Mouse (Mus musculus) adipocyte (in vitro differentiated cells): ENCODE measurements at regions not wholly inside any gene's neighbourhood (a gene's known extent, or its start where the extent isn't known, plus 50 kb on each side); places are given as distances from the start of the nearest gene placed in this dataset.
A peak's percentile ranks its signal among the peaks of the same experiment; 100 is the strongest.

ENCODE experiments used
- DNase-seq: peaks from one replicate; pipeline ENCODE4 v3.0.0-alpha.2; 2016; ENCODE audit warnings: low spot score

- no peak for DNase-seq
These were observed 94.4 kb upstream of the E2f7 start for GRCm38 (mm10) chr10:110650851-110651250.

GRCm38 (mm10) chr10:110654070-110654469, 91.2 kb upstream of the E2f7 start:
- DNase-seq = no peak

GRCm38 (mm10) chr10:110658153-110658695, 87.0 kb upstream of the E2f7 start:
- DNase-seq = no peak

- peak; percentile 21 for DNase-seq
These were observed 68.7 kb upstream of the E2f7 start for GRCm38 (mm10) chr10:110676503-110676902.
